Mouse (Mus musculus): ENCODE results near the gene Pip4k2a.
A peak's percentile ranks its signal among the peaks of the same experiment; 100 is the strongest.

Pip4k2a gene

GRCm38 (mm10) chr2:18822711-18823110 lies 175.2 kb downstream of the Pip4k2a start:
- peak; percentile 63 for DNase-seq

- DNase-seq: peak; percentile 64
Observed at GRCm38 (mm10) chr2:18821451-18822379, 176.2 kb downstream of the Pip4k2a start.

GRCm38 (mm10) chr2:18819520-18819919 lies 178.4 kb downstream of the Pip4k2a start:
- DNase-seq: no peak

GRCm38 (mm10) chr2:18816036-18816435 lies 181.9 kb downstream of the Pip4k2a start:
- no peak for DNase-seq

- no peak for DNase-seq
Observed at GRCm38 (mm10) chr2:18815336-18815965, 182.5 kb downstream of the Pip4k2a start.

GRCm38 (mm10) chr2:18814447-18814804 lies 183.5 kb downstream of the Pip4k2a start:
- no peak for DNase-seq

- DNase-seq: no peak
Observed at GRCm38 (mm10) chr2:18813683-18814446, 184.1 kb downstream of the Pip4k2a start.

GRCm38 (mm10) chr2:18807961-18808360 lies 190.0 kb downstream of the Pip4k2a start:
- DNase-seq: no peak

- no peak for DNase-seq
Observed at GRCm38 (mm10) chr2:18801281-18801862, 196.6 kb downstream of the Pip4k2a start.

GRCm38 (mm10) chr2:18800646-18801251 lies 197.2 kb downstream of the Pip4k2a start:
- DNase-seq: no peak

- peak; percentile 21 for DNase-seq
Observed at GRCm38 (mm10) chr2:18799966-18800645, 197.8 kb downstream of the Pip4k2a start.

GRCm38 (mm10) chr2:18799265-18799965 lies 198.5 kb downstream of the Pip4k2a start:
- no peak for DNase-seq

GRCm38 (mm10) chr2:18797776-18798175 lies 200.2 kb downstream of the Pip4k2a start:
- no peak for DNase-seq

- DNase-seq: no peak
Observed at GRCm38 (mm10) chr2:18794261-18794660, 203.7 kb downstream of the Pip4k2a start.

All from lung, postnatal 10 days (tissue).